Mouse (Mus musculus) lung, postnatal 0 days (tissue): ENCODE measurements around the gene Cog3.

Experiments
- CTCF ChIP-seq: IDR thresholded peaks from 2 replicates; pipeline ENCODE4 v1.5.1; 2016; ENCODE audit warnings: antibody characterized with exemption, mild to moderate bottlenecking
- EP300 ChIP-seq: IDR thresholded peaks from 2 replicates; pipeline ENCODE4 v1.6.1; 2016; ENCODE audit warnings: antibody characterized with exemption, mild to moderate bottlenecking, control low read depth

DNA sequence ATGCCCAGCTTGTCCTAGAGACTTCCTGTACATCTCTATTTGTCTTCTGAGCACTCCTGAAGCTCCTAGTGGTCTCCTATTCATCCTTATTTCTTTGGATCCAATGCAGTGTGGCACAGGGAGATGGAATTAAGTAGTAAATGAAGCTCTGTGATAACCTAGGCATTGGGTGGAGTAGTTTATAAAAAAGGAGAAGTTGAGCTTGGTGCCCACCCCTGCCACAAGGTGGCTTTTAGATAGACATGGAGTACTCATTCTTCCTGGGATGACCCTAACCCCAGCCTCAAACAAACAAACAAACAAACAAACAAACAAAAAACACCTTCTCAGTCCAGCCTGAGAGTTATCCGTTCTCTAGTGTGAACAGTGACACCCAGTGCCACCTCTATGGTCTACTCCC, 56.4 kb downstream of the Cog3 start:
- TF ChIP-seq CTCF (no peak), EP300 (no peak)
